Mouse (Mus musculus) G1E (cell line): ENCODE results near the gene Dcpp1.

Experiments used
- CTCF ChIP-seq: IDR thresholded peaks from 2 replicates; pipeline ENCODE4 v1.5.1; 2012; ENCODE audit warnings: low read depth, low read length, inconsistent platforms, mixed read lengths
- POLR2AphosphoS5 ChIP-seq: IDR thresholded peaks from 2 replicates; pipeline ENCODE4 v1.6.1; 2012; ENCODE audit warnings: low read depth, low read length, inconsistent platforms; ENCODE audit not compliant: insufficient replicate concordance

DNA sequence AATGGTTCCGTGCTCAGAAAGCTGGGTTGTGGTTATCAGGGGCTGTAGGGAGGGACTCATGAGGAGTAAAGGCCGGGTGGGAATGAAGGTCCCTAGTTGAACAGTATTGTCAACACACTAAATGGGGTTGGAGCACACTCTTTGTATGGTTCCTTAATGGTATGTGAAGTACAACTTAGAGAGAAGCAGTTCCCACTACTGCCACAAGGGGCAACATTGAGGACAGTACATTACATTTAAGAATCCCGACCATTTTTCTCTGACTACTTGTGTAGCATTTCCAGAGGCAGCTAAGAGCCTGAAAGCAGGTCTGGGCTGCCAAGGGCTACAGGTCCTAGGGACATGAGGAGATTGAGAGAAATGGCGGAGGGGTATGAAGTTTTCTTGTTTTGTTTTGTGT lies 39.5 kb upstream of the Dcpp1 start:
- TF ChIP-seq CTCF (peak; percentile 82), POLR2AphosphoS5 (no peak)
